Comparison of ENCODE assay signal across 13 mouse cellular contexts in genomic region chr5:19482981-19483380, GRCm38 (mm10).
A peak's percentile ranks its signal among the peaks of the same experiment; 100 is the strongest.
DNase-seq lines count a peak whose midpoint lies in the region; ATAC-seq and TF ChIP-seq lines count a peak whose summit lies in the region.
"Had no signal": no experiment of that assay in that cellular context is flagged by ENCODE, and none has a peak within 500 bp of the region (broad histone marks: within the 10 kb centered on the region; RNA-seq: fewer than 3 reads in every experiment).

No protein-coding gene starts in this region.

- DNase-seq in hindbrain, postnatal 0 days (ENCODE audit: low spot score): peak; percentile 46
- DNase-seq in right cerebral cortex, postnatal 10 days (ENCODE audit: low spot score in 2 of 2): peak; percentile 43 to 62
- no peak for DNase-seq in right cerebral cortex, adult 2 months (ENCODE audit: low spot score in 2 of 2)
- peak; percentile 82 for DNase-seq in cerebellum, adult 9-10 months
- peak; percentile 12 for DNase-seq in stomach, postnatal 0 days (ENCODE audit: low spot score)
- no peak for DNase-seq in midbrain, embryonic 14.5 days
- no peak for DNase-seq in urinary bladder, postnatal 14 days (ENCODE audit: low spot score)
- DNase-seq: embryo, embryonic 11 days; thymus, postnatal 36 days had no signal

- ATAC-seq in hindbrain, postnatal 0 days: peak; percentile 74; the same call in 1 of the 2 replicates
- ATAC-seq in hindbrain, embryonic 12.5 days (ENCODE audit: low FRiP score): no peak
- ATAC-seq in stomach, postnatal 0 days (ENCODE audit: low FRiP score, low TSS enrichment): no peak
- ATAC-seq in midbrain, embryonic 14.5 days (ENCODE audit: low FRiP score, low TSS enrichment): no peak
- ATAC-seq: liver, embryonic 12.5 days had no signal

- TF ChIP-seq EP300 in stomach, postnatal 0 days (optimal IDR thresholded peaks at IDR 0.05): no peak

- no peak overlapping the region for H3K4me2 ChIP-seq in hindbrain, postnatal 0 days (ENCODE audit: low read depth, low read length)
- H3K4me2 ChIP-seq in hindbrain, embryonic 12.5 days (replicated peaks): no peak overlapping the region
- no peak overlapping the region for H3K4me2 ChIP-seq in stomach, postnatal 0 days (replicated peaks; ENCODE audit: low read depth)
- H3K4me2 ChIP-seq in midbrain, embryonic 14.5 days (ENCODE audit: low read length): no peak overlapping the region
- H3K4me2 ChIP-seq: liver, embryonic 12.5 days had no signal

- no peaks in the 10 kb centered on the region for H3K27me3 ChIP-seq in hindbrain, postnatal 0 days (ENCODE audit: insufficient read depth, low read length)
- no peaks in the 10 kb centered on the region for H3K27me3 ChIP-seq in hindbrain, embryonic 12.5 days
- no peaks in the 10 kb centered on the region for H3K27me3 ChIP-seq in stomach, postnatal 0 days (ENCODE audit: control insufficient read depth, insufficient read depth, low read length)
- H3K27me3 ChIP-seq in midbrain, embryonic 14.5 days (ENCODE audit: control insufficient read depth, insufficient read depth, low read length): no peaks in the 10 kb centered on the region
- H3K27me3 ChIP-seq: CH12.LX; liver, embryonic 12.5 days had no signal

- H3K9me3 ChIP-seq in hindbrain, postnatal 0 days (ENCODE audit: low read length): no peaks in the 10 kb centered on the region
- H3K9me3 ChIP-seq in hindbrain, embryonic 12.5 days (replicated peaks): no peaks in the 10 kb centered on the region
- no peaks in the 10 kb centered on the region for H3K9me3 ChIP-seq in stomach, postnatal 0 days (ENCODE audit: control insufficient read depth, low read length)
- no peaks in the 10 kb centered on the region for H3K9me3 ChIP-seq in midbrain, embryonic 14.5 days (ENCODE audit: control insufficient read depth, low read length)
- H3K9me3 ChIP-seq: liver, embryonic 12.5 days; midbrain, embryonic 10.5 days had no signal

- H3K4me1 ChIP-seq in hindbrain, postnatal 0 days (ENCODE audit: insufficient read depth, low read length): no peaks in the 10 kb centered on the region
- H3K4me1 ChIP-seq in hindbrain, embryonic 12.5 days: no peaks in the 10 kb centered on the region
- H3K4me1 ChIP-seq in stomach, postnatal 0 days (replicated peaks; ENCODE audit: control insufficient read depth, insufficient read depth): no peaks in the 10 kb centered on the region
- H3K4me1 ChIP-seq in midbrain, embryonic 14.5 days (ENCODE audit: control insufficient read depth, insufficient read depth, low read length): 0 out of 2 replicates have a peak, but pooled peaks cover under 1% of the 10 kb centered on the region
- H3K4me1 ChIP-seq: liver, embryonic 12.5 days had no signal

- H3K27ac ChIP-seq in hindbrain, postnatal 0 days: no peak overlapping the region
- no peak overlapping the region for H3K27ac ChIP-seq in hindbrain, embryonic 12.5 days
- H3K27ac ChIP-seq in stomach, postnatal 0 days (replicated peaks): no peak overlapping the region
- no peak overlapping the region for H3K27ac ChIP-seq in midbrain, embryonic 14.5 days (replicated peaks; ENCODE audit: low read depth, low read length)
- H3K27ac ChIP-seq: liver, embryonic 12.5 days; midbrain, embryonic 10.5 days had no signal

- H3K36me3 ChIP-seq in hindbrain, postnatal 0 days (ENCODE audit: insufficient read depth, low read length): no peaks in the 10 kb centered on the region
- no peaks in the 10 kb centered on the region for H3K36me3 ChIP-seq in hindbrain, embryonic 12.5 days
- H3K36me3 ChIP-seq in stomach, postnatal 0 days (ENCODE audit: control insufficient read depth, insufficient read depth, low read length): no peaks in the 10 kb centered on the region
- no peaks in the 10 kb centered on the region for H3K36me3 ChIP-seq in midbrain, embryonic 14.5 days (ENCODE audit: control insufficient read depth, insufficient read depth, low read length)
- H3K36me3 ChIP-seq: liver, embryonic 12.5 days; midbrain, embryonic 10.5 days had no signal

- no peak overlapping the region for H3K4me3 ChIP-seq in hindbrain, postnatal 0 days (ENCODE audit: low read length)
- H3K4me3 ChIP-seq in hindbrain, embryonic 12.5 days: no peak overlapping the region
- H3K4me3 ChIP-seq in stomach, postnatal 0 days (ENCODE audit: low read depth, low read length): no peak overlapping the region
- no peak overlapping the region for H3K4me3 ChIP-seq in midbrain, embryonic 14.5 days (replicated peaks; ENCODE audit: low read depth, low read length)
- H3K4me3 ChIP-seq: liver, embryonic 12.5 days; midbrain, embryonic 10.5 days had no signal

- TF ChIP-seq CTCF in hindbrain, postnatal 0 days (IDR thresholded peaks at IDR 0.05; ENCODE audit: low read depth): no peak
- no peak for TF ChIP-seq CTCF in stomach, postnatal 0 days (IDR thresholded peaks at IDR 0.05; ENCODE audit: low read depth)

- H3K9ac ChIP-seq in hindbrain, postnatal 0 days (replicated peaks; ENCODE audit: low read length): no peak overlapping the region
- no peak overlapping the region for H3K9ac ChIP-seq in hindbrain, embryonic 12.5 days
- no peak overlapping the region for H3K9ac ChIP-seq in stomach, postnatal 0 days (ENCODE audit: low read length)
- H3K9ac ChIP-seq in midbrain, embryonic 14.5 days (replicated peaks; ENCODE audit: low read length): no peak overlapping the region
- H3K9ac ChIP-seq: liver, embryonic 12.5 days had no signal

- WGBS in hindbrain, postnatal 0 days: 82% methylated on average over 3 of the region's 3 CpGs
- 85% methylated on average over 3 of the region's 3 CpGs for WGBS in hindbrain, embryonic 12.5 days
- 89% methylated on average over 3 of the region's 3 CpGs for whole genome bisulfite sequencing in stomach, postnatal 0 days
- 80% methylated on average over 3 of the region's 3 CpGs for WGBS in midbrain, embryonic 14.5 days

Comparison
In these comparisons a context has a peak if more than half of its experiments do, and no peak if none do; other contexts are left out.
1. DNase-seq: peak in hindbrain, postnatal 0 days (single experiment), right cerebral cortex, postnatal 10 days (2 of 2), cerebellum, adult 9-10 months (single experiment) and stomach, postnatal 0 days (single experiment); none in right cerebral cortex, adult 2 months (0 of 2), midbrain, embryonic 14.5 days (single experiment) and urinary bladder, postnatal 14 days (single experiment).